Mouse (Mus musculus): ENCODE results near the gene Ifrd2. TPM values are rescaled to one million over a fixed set of nuclear protein-coding genes. Genes with fewer than 3 reads are reported as not detected.

Ifrd2 gene
- polyA plus RNA-seq, 1 experiment from 2014 or later, result 171 TPM

GRCm38 (mm10) chr9:107544729-107545128 is 42.7 kb upstream of the Ifrd2 start:
- ATAC-seq, result no peak
- no peak overlapping the region for H3K27ac ChIP-seq
- peaks cover 17% of the 10 kb centered on the region for H3K27me3 ChIP-seq (replicated peaks)
- H3K9me3 ChIP-seq (replicated peaks), result no peaks in the 10 kb centered on the region
- H3K4me3 ChIP-seq, result no peak overlapping the region
- H3K36me3 ChIP-seq, result peaks cover 28% of the 10 kb centered on the region
- 88% methylated on average over 12 of the region's 12 CpGs for WGBS (ENCODE audit: insufficient replicate concordance)
- no peak overlapping the region for H3K9ac ChIP-seq
- no peak overlapping the region for H3K4me2 ChIP-seq
- H3K4me1 ChIP-seq, result peaks cover 53% of the 10 kb centered on the region

DNA sequence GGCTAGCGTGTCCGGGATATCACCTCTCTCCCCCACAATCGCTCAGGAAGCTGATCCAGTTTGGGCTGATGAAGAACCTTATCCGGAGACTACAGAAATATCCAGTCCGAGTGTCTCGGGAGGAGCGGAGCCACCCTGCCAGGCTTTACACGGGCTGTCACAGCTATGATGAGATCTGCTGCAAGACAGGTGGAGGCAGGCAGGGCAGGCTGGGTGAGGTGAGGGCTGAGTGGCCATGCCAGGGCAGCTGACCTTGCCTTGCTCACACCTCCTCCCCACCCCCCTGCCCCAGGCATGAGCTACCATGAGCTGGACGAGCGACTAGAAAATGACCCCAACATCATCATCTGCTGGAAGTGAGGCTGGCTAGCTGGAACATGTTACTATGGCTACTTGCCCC is 42.2 kb upstream of the Ifrd2 start:
- no peak overlapping the region for H3K27ac ChIP-seq
- no peaks in the 10 kb centered on the region for H3K9me3 ChIP-seq (replicated peaks)
- H3K4me3 ChIP-seq, result no peak overlapping the region
- peaks cover 23% of the 10 kb centered on the region for H3K36me3 ChIP-seq
- no peak overlapping the region for H3K4me2 ChIP-seq
- H3K27me3 ChIP-seq (replicated peaks), result peaks cover 22% of the 10 kb centered on the region
- ATAC-seq, result no peak
- peaks cover 55% of the 10 kb centered on the region for H3K4me1 ChIP-seq
- H3K9ac ChIP-seq, result no peak overlapping the region
- WGBS (ENCODE audit: insufficient replicate concordance), result 77% methylated on average over 10 of the region's 10 CpGs

GRCm38 (mm10) chr9:107545602-107546001 is 41.8 kb upstream of the Ifrd2 start:
- H3K4me1 ChIP-seq, result peaks cover 56% of the 10 kb centered on the region
- H3K36me3 ChIP-seq, result peaks cover 21% of the 10 kb centered on the region
- no peak overlapping the region for H3K27ac ChIP-seq
- WGBS (ENCODE audit: insufficient replicate concordance), result 8% methylated on average over 3 of the region's 3 CpGs
- H3K4me3 ChIP-seq, result no peak overlapping the region
- no peak for ATAC-seq
- H3K9me3 ChIP-seq (replicated peaks), result no peaks in the 10 kb centered on the region
- H3K9ac ChIP-seq, result no peak overlapping the region
- peaks cover 26% of the 10 kb centered on the region for H3K27me3 ChIP-seq (replicated peaks)
- H3K4me2 ChIP-seq, result no peak overlapping the region

DNA sequence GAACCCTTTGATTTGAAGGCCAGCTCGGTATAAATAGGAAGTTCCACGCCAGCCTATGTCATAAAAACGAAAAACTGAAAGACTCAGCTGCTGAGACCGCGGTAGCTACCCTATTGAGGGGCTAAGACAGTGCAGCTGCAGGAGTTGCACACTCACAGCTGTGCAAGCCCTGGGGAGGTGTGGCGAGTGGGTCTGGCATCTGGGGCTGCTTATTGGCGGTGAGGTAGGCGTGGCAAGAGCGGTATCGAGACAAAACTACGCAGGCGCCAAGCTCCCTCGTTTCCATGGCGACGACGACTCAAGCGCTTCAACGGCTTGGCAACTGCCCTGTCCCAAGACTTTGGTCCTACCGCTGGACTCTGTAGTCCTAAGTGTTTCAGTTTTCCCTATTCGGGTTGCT is 40.4 kb upstream of the Ifrd2 start, which contains the start of gene Zmynd10:
Gene Zmynd10 (plus strand): TSS at position 273 of the 400 bp plus-strand sequence.
- peaks cover 21% of the 10 kb centered on the region for H3K36me3 ChIP-seq

GRCm38 (mm10) chr9:107547957-107548356 is 39.5 kb upstream of the Ifrd2 start:
- H3K27ac ChIP-seq, result no peak overlapping the region

More for the DNA sequence above, 40.4 kb upstream of the Ifrd2 start, which contains the start of gene Zmynd10:
- H3K4me1 ChIP-seq, result peaks cover 60% of the 10 kb centered on the region
- peak; percentile 71 for ATAC-seq
- peaks cover 40% of the 10 kb centered on the region for H3K27me3 ChIP-seq (replicated peaks)
- no peak within 1 kb of the TSS; the same call in 1 of the 2 replicates for H3K9ac ChIP-seq
- H3K27ac ChIP-seq, result no peak within 1 kb of the TSS
- peak within 1 kb of the TSS; percentile 16; the same call in 1 of the 2 replicates for H3K4me3 ChIP-seq
- no peaks in the 10 kb centered on the region for H3K9me3 ChIP-seq (replicated peaks)
- H3K4me2 ChIP-seq, result peak within 1 kb of the TSS; percentile 64
- 4% methylated on average over 20 of the region's 20 CpGs for WGBS (ENCODE audit: insufficient replicate concordance)

GRCm38 (mm10) chr9:107548820-107549219 is 38.6 kb upstream of the Ifrd2 start:
- whole genome bisulfite sequencing (ENCODE audit: insufficient replicate concordance), result 83% methylated on average over 10 of the region's 10 CpGs
- Histone ChIP-seq H3K9me3 (replicated peaks) (no peaks in the 10 kb centered on the region), H3K4me3 (no peak overlapping the region)

More at GRCm38 (mm10) chr9:107547957-107548356, 39.5 kb upstream of the Ifrd2 start:
- Histone ChIP-seq H3K4me3 (no peak overlapping the region), H3K4me2 (no peak overlapping the region), H3K27me3 (replicated peaks) (peaks cover 45% of the 10 kb centered on the region), H3K4me1 (peaks cover 61% of the 10 kb centered on the region), H3K36me3 (peaks cover 21% of the 10 kb centered on the region), H3K9me3 (replicated peaks) (no peaks in the 10 kb centered on the region), H3K9ac (no peak overlapping the region)
- 69% methylated on average over 5 of the region's 5 CpGs for WGBS (ENCODE audit: insufficient replicate concordance)
- ATAC-seq, result no peak

GRCm38 (mm10) chr9:107549297-107550074 is 38.0 kb upstream of the Ifrd2 start:
- no peak overlapping the region for H3K4me3 ChIP-seq
- H3K4me1 ChIP-seq, result peaks cover 66% of the 10 kb centered on the region
- peaks cover 9% of the 10 kb centered on the region for H3K36me3 ChIP-seq
- no peak for ATAC-seq
- no peak overlapping the region for H3K4me2 ChIP-seq
- H3K9ac ChIP-seq, result no peak overlapping the region
- H3K27ac ChIP-seq, result no peak overlapping the region
- no peaks in the 10 kb centered on the region for H3K9me3 ChIP-seq (replicated peaks)
- peaks cover 45% of the 10 kb centered on the region for H3K27me3 ChIP-seq (replicated peaks)
- WGBS (ENCODE audit: insufficient replicate concordance), result 76% methylated on average over 20 of the region's 20 CpGs

More at GRCm38 (mm10) chr9:107548820-107549219, 38.6 kb upstream of the Ifrd2 start:
- Histone ChIP-seq H3K9ac (no peak overlapping the region), H3K27me3 (replicated peaks) (peaks cover 45% of the 10 kb centered on the region), H3K27ac (no peak overlapping the region), H3K36me3 (peaks cover 16% of the 10 kb centered on the region), H3K4me1 (peaks cover 63% of the 10 kb centered on the region), H3K4me2 (no peak overlapping the region)
- ATAC-seq, result no peak

DNA sequence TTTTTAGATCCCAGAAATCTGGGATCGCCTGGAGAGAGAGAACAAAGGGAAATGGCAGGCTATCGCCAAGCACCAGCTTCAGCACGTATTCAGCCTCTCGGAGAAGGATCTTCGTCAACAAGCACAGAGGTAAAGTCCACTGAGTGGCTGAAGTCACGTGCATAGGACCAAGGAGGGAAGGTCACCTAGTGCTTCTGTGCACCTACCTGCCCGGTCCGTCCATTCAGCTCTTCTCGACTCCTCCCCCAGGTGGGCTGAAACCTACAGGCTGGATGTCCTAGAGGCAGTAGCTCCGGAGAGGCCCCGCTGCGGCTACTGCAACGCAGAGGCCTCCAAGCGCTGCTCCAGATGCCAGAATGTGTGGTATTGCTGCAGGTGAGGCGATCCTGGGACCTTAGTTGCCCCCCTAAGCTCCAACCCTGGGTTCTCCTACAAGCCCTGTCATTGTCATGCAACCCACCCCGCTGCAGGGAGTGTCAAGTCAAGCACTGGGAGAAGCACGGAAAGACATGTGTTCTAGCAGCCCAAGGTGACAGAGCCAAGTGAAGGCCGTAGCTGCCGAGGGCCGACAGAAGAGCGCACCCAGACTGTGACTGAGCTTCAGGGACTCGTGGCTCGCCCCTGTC is 36.8 kb upstream of the Ifrd2 start:
- 37% methylated on average over 23 of the region's 23 CpGs for WGBS (ENCODE audit: insufficient replicate concordance)
- Histone ChIP-seq H3K27ac (0 out of 2 replicates have a peak overlapping the region, but pooled peaks have one; percentile 57), H3K27me3 (replicated peaks) (peaks cover 45% of the 10 kb centered on the region), H3K36me3 (no peaks in the 10 kb centered on the region), H3K9ac (peak overlapping the region; percentile 76), H3K9me3 (replicated peaks) (no peaks in the 10 kb centered on the region), H3K4me2 (peak overlapping the region; percentile 95), H3K4me1 (peaks cover 66% of the 10 kb centered on the region), H3K4me3 (peak overlapping the region; percentile 59)
- no peak for ATAC-seq

DNA sequence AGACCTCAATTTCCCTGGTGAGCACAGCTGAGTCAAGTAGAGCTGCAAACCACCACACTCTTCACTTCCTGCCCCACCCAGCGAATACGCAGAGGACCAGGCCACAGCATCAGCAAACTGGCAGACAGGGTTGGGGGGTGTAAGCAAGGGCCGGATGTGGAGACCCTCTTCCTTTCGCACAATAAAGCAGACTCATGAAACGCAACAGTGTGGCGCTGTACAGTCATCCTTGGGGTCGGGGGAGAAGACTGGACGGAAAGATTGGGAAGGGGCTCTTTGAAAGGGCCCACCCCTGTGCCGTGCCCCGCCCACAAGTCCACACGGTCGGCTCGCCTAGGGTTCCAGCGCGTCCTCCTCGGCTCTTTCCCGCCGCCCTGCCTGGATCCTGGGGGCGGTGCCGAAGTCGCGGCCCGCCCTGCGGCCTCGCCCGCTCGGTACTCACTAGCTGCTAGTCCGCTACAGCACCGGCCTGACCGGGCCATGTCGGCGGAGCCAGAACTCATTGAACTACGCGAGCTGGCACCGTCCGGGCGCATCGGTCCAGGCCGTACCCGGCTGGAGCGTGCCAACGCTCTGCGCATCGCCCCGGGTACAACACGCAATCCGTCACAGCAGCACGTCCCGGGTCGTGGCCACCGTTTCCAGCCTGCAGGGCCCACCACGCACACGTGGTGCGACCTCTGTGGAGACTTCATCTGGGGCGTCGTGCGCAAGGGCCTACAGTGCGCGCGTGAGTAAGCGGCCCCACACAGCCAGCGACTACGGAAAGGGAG is 36.1 kb upstream of the Ifrd2 start, which contains the start of gene Rassf1:
Gene Rassf1 (plus strand): TSS at position 439 of the 773 bp plus-strand sequence.
- Histone ChIP-seq H3K36me3 (no peaks in the 10 kb centered on the region; the same call in 1 of the 2 replicates), H3K9me3 (replicated peaks) (no peaks in the 10 kb centered on the region), H3K4me2 (peak within 1 kb of the TSS; percentile 95), H3K4me1 (peaks cover 66% of the 10 kb centered on the region), H3K27me3 (replicated peaks) (peaks cover 45% of the 10 kb centered on the region), H3K9ac (peak within 1 kb of the TSS; percentile 76), H3K27ac (peak within 1 kb of the TSS; percentile 57; the same call in 1 of the 2 replicates), H3K4me3 (peak within 1 kb of the TSS; percentile 59)
- 2% methylated on average over 63 of the region's 63 CpGs for whole genome bisulfite sequencing (ENCODE audit: insufficient replicate concordance)
- peak; percentile 57 for ATAC-seq

DNA sequence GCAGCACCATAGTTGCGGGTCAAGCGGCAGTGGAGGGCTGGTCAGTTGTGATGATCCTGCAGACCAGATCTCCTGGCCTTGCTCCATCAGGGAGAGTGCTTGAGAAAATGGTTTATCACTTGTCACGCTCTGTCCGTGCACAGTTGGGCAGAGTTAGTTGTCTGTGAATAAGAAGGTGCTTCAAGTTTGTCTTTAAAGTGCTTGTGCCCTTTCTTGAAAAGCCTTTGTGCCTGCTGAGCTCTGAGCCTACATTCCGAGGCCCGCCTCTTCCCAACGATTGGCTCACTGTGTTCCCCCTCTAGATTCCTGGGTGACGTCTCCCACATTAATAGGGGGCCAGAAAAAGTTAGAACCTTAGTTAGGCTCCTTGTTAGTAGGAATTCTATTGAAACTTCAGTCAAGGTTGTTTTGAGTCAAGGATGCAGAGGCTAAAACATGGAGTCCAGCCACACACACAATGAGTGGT is 35.5 kb upstream of the Ifrd2 start:
- Histone ChIP-seq H3K9me3 (replicated peaks) (no peaks in the 10 kb centered on the region), H3K4me1 (peaks cover 66% of the 10 kb centered on the region), H3K27ac (no peak overlapping the region), H3K27me3 (replicated peaks) (peaks cover 45% of the 10 kb centered on the region), H3K36me3 (peaks cover 6% of the 10 kb centered on the region), H3K4me3 (peak overlapping the region; percentile 59), H3K9ac (peak overlapping the region; percentile 76), H3K4me2 (peak overlapping the region; percentile 95)
- WGBS (ENCODE audit: insufficient replicate concordance), result 22% methylated on average over 8 of the region's 8 CpGs
- no peak for ATAC-seq

GRCm38 (mm10) chr9:107552690-107553393 is 34.6 kb upstream of the Ifrd2 start:
- H3K9me3 ChIP-seq (replicated peaks), result no peaks in the 10 kb centered on the region
- ATAC-seq, result no peak
- H3K9ac ChIP-seq, result no peak overlapping the region; the same call in 1 of the 2 replicates
- peaks cover 15% of the 10 kb centered on the region for H3K36me3 ChIP-seq
- H3K27ac ChIP-seq, result no peak overlapping the region
- 0 out of 2 replicates have a peak overlapping the region, but pooled peaks have one; percentile 80 for H3K4me3 ChIP-seq
- H3K4me2 ChIP-seq, result peak overlapping the region; percentile 95
- peaks cover 45% of the 10 kb centered on the region for H3K27me3 ChIP-seq (replicated peaks)
- H3K4me1 ChIP-seq, result peaks cover 65% of the 10 kb centered on the region
- WGBS (ENCODE audit: insufficient replicate concordance), result 61% methylated on average over 5 of the region's 5 CpGs
